Mouse (Mus musculus) hindlimb bud, embryonic 11.5 days (tissue): ENCODE data around the gene Adamts7.

Experiments used
- DNase-seq: peaks from one replicate; pipeline ENCODE4 v3.0.0-alpha.2; 2012; ENCODE audit warnings: low read depth, low spot score; ENCODE audit errors: extremely low spot score

Adamts7 gene

GRCm38 (mm10) chr9:90232781-90233690, 70.2 kb downstream of the Adamts7 start:
- no peak for DNase-seq

- DNase-seq = no peak
Measured at GRCm38 (mm10) chr9:90233906-90234419, 71.1 kb downstream of the Adamts7 start.

- no peak for DNase-seq
Measured at GRCm38 (mm10) chr9:90234786-90235185, 71.9 kb downstream of the Adamts7 start.

- DNase-seq = no peak
Measured at GRCm38 (mm10) chr9:90235258-90235882, 72.5 kb downstream of the Adamts7 start.

- no peak for DNase-seq
Measured at GRCm38 (mm10) chr9:90236817-90237216, 73.9 kb downstream of the Adamts7 start.

- no peak for DNase-seq
Measured at GRCm38 (mm10) chr9:90237232-90238062, 74.6 kb downstream of the Adamts7 start.

- no peak for DNase-seq
Measured at GRCm38 (mm10) chr9:90240560-90240959, 77.7 kb downstream of the Adamts7 start.

- DNase-seq = no peak
Measured at GRCm38 (mm10) chr9:90241041-90241440, 78.2 kb downstream of the Adamts7 start.

GRCm38 (mm10) chr9:90241618-90242017, 78.7 kb downstream of the Adamts7 start:
- DNase-seq = no peak

- no peak for DNase-seq
Measured at GRCm38 (mm10) chr9:90242291-90242690, 79.4 kb downstream of the Adamts7 start.

GRCm38 (mm10) chr9:90242855-90243254, 80.0 kb downstream of the Adamts7 start:
- DNase-seq = no peak

- no peak for DNase-seq
Measured at GRCm38 (mm10) chr9:90244301-90245151, 81.7 kb downstream of the Adamts7 start.

- DNase-seq = no peak
Measured at GRCm38 (mm10) chr9:90245206-90245605, 82.3 kb downstream of the Adamts7 start.

- no peak for DNase-seq
Measured at GRCm38 (mm10) chr9:90245781-90246180, 82.9 kb downstream of the Adamts7 start.

GRCm38 (mm10) chr9:90247316-90247715, 84.4 kb downstream of the Adamts7 start:
- DNase-seq = no peak

GRCm38 (mm10) chr9:90248326-90248725, 85.5 kb downstream of the Adamts7 start:
- DNase-seq = no peak

GRCm38 (mm10) chr9:90249036-90249435, 86.2 kb downstream of the Adamts7 start:
- no peak for DNase-seq

- DNase-seq = no peak
Measured at GRCm38 (mm10) chr9:90250141-90250775, 87.4 kb downstream of the Adamts7 start.

GRCm38 (mm10) chr9:90250964-90251750, 88.3 kb downstream of the Adamts7 start:
- no peak for DNase-seq
